Mouse (Mus musculus) liver, embryonic 14.5 days (tissue): Measurements from ENCODE around the gene Tmem223. TPM values are rescaled to one million over a fixed set of nuclear protein-coding genes. Genes with fewer than 3 reads are reported as not detected.
A peak's percentile ranks its signal among the peaks of the same experiment; 100 is the strongest.

Experiments used
- ATAC-seq: fragments of 200-750 bp; cut with Nextera tagmentation; 2 replicates; pipeline ENCODE4 v1.8.0; 2017; ENCODE audit warnings: moderate number of reproducible peaks, mild to moderate bottlenecking, moderate library complexity; ENCODE audit not compliant: insufficient read depth
- DNase-seq, 3 experiments: peaks; one replicate each; pipeline ENCODE4 v3.0.0-alpha.2; 2012 to 2013; ENCODE audit warnings: low read depth in 3 of 3, low spot score in 3 of 3
- H3K27ac ChIP-seq: fragments of 300-500 bp; sonication (generic); 2 replicates; pipeline ENCODE4 v1.5.1; 2014; ENCODE audit warnings: moderate library complexity, mild to moderate bottlenecking, control low read depth, inconsistent platforms
- H3K27me3 ChIP-seq: fragments of 300-500 bp; sonication (generic); 2 replicates; pipeline ENCODE4 v1.6.1; 2014; ENCODE audit warnings: mild to moderate bottlenecking, low read length, moderate library complexity; ENCODE audit not compliant: control insufficient read depth, insufficient read depth
- H3K36me3 ChIP-seq: fragments of 300-500 bp; sonication (generic); replicated peaks from 2 replicates; pipeline ENCODE4 v1.6.1; 2014; ENCODE audit warnings: low read depth; ENCODE audit not compliant: control insufficient read depth, insufficient read depth
- H3K4me1 ChIP-seq, 2 experiments: fragments of 200-500 bp in 1 of 2; fragments of 300-500 bp in 1 of 2; sonication (generic) in 1 of 2; replicated peaks; 2 replicates each; pipeline ENCODE4 v1.6.1; 2012 to 2014; ENCODE audit warnings: antibody characterized with exemption in 1 of 2, inconsistent platforms in 1 of 2, low read length in 1 of 2; ENCODE audit not compliant: control insufficient read depth in 2 of 2, insufficient read depth in 2 of 2
- H3K4me2 ChIP-seq: fragments of 300-500 bp; sonication (generic); 2 replicates; pipeline ENCODE4 v1.6.1; 2014; ENCODE audit warnings: low read depth, mild to moderate bottlenecking, control low read depth, moderate library complexity
- H3K4me3 ChIP-seq, 2 experiments: fragments of 200-500 bp in 1 of 2; fragments of 300-500 bp in 1 of 2; sonication (generic) in 1 of 2; 2 replicates each; pipeline ENCODE4 v1.5.1; 2012 to 2014; ENCODE audit warnings: low read depth in 2 of 2, low read length in 2 of 2, mild to moderate bottlenecking in 2 of 2, control low read depth in 1 of 2, inconsistent platforms in 1 of 2, moderate library complexity in 1 of 2; ENCODE audit not compliant: insufficient read depth in 1 of 2
- H3K9ac ChIP-seq: fragments of 300-500 bp; sonication (generic); replicated peaks from 2 replicates; pipeline ENCODE4 v1.6.1; 2014; ENCODE audit warnings: mild to moderate bottlenecking, control low read depth, moderate library complexity
- H3K9me3 ChIP-seq: fragments of 300-500 bp; sonication (generic); 2 replicates; pipeline ENCODE4 v1.6.1; 2016; ENCODE audit warnings: low read length, mixed read lengths; ENCODE audit not compliant: control insufficient read depth
- CTCF ChIP-seq: IDR thresholded peaks from 2 replicates; pipeline ENCODE4 v1.5.1; 2016; ENCODE audit warnings: antibody characterized with exemption, low read depth, control low read depth
- EP300 ChIP-seq: IDR thresholded peaks from 2 replicates; pipeline ENCODE4 v1.6.1; 2016; ENCODE audit warnings: antibody characterized with exemption, low read depth
- WGBS: fragments of 180-500 bp; shearing (Covaris S2); extraction: QIAGEN DNeasy Blood & Tissue Kit; methylation state at CpG from one replicate; pipeline ENCODE4 v1.1.7; 2014; ENCODE audit not compliant: insufficient replicate concordance; 5-methylcytosine and 5-hydroxymethylcytosine counted together
- polyA plus RNA-seq, 2 experiments: library from polyadenylated mRNA; depleted of rRNA in 1 of 2; stranded (reverse) in 1 of 2; unstranded in 1 of 2; fragments of >200 nt; fragmentation: Nextera tagmentation in 1 of 2; extraction: Ambion mirVana in 1 of 2; gene quantifications; 2 replicates each; pipeline versions ENCODE4 v1.2.1 to v1.2.3; 2012 to 2014

Gene Tmem223
- polyA plus RNA-seq (2012; rRNA removed) (38.9 and 53.7 TPM in 2 replicates), polyA plus RNA-seq (2014; fragmentation: Nextera tagmentation; extraction: Ambion mirVana) (61.8 and 69.6 TPM in 2 replicates)

DNA sequence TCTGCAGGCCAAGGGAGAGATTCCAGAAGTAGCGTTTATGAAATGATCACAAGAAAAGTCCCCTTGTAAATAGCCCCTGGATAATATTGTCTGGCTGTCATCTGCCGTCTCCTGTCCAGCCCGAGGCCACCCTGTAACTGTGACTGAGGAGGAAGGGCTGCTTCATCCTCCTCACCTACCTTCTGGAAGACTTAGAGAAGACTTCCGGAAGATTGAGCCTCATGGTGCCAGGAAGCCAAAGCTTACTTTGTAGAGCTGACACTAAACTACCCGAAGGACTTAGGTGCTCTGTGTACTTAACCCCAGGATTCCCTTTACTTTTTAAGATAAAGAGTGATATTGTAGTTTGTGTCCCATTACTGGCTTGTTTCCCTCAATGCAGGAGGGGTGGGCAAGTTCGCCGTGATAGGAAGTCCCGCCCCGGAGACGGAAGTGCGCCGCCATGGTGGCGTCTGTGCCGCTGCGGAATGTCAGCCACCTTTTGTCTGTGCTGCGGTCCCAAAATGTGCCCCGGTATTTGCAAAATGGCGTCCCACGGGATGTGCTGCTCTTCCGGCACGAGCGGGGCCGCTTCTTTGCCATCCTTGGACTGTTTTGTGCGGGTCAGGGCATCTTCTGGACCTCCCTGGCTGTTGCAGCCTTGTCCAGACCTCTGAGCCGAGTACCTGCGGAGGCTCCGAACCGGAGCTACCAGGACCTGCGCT is at the start of gene Tmem223:
TSS of gene Tmem223 (plus strand) at position 430 of the 704 bp plus-strand sequence.
- ATAC-seq (no peak), DNase-seq (peak in 1 of 3 experiments; percentile 50)
- Histone ChIP-seq H3K9me3 (no peaks in the 10 kb centered on the region; the same call in 1 of the 2 replicates), H3K4me1 (peaks cover 24 to 28% of the 10 kb centered on the region in 2 experiments), H3K27ac (peak within 1 kb of the TSS; percentile 80), H3K36me3 (peaks cover 67% of the 10 kb centered on the region), H3K4me3 (peak within 1 kb of the TSS; percentile 89 to 94), H3K27me3 (no peaks in the 10 kb centered on the region), H3K4me2 (peak within 1 kb of the TSS; percentile 92), H3K9ac (peak within 1 kb of the TSS; percentile 93)
- 17% methylated on average over 29 of the region's 29 CpGs for WGBS
- TF ChIP-seq CTCF (peak; percentile 40), EP300 (no peak)

DNA sequence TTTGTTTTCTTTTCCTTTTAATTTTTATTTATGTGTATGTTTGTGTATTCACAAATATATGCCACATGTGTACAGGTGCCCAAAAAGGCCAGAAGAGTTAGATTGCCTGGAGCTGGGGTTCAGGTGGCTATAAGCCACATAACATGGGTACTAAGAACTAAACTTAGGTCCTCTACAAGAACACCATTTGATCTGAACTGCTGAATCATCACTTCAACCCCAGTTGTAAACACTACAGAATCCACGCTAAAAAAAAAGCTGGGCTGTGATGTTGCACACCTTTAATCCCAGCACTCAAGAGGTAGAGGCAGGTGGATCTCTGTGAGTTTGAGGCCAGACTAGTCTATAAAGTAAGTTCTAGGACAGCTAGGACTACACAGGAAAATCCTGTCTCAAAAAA is 49.4 kb upstream of the Tmem223 start:
- H3K9ac ChIP-seq = peak overlapping the region; percentile 81
- DNase-seq = no peak
- H3K36me3 ChIP-seq = peaks cover 26% of the 10 kb centered on the region
- H3K4me2 ChIP-seq = peak overlapping the region; percentile 97
- peak overlapping the region; percentile 79 to 97; a peak in 3 of 4 replicates for H3K4me3 ChIP-seq
- 35% methylated on average over 1 of the region's 1 CpGs for WGBS
- H3K4me1 ChIP-seq = peaks cover 29 to 37% of the 10 kb centered on the region in 2 experiments
- peak overlapping the region; percentile 94 for H3K27ac ChIP-seq
- TF ChIP-seq EP300 (no peak), CTCF (no peak)
- no peaks in the 10 kb centered on the region for H3K9me3 ChIP-seq
- H3K27me3 ChIP-seq = no peaks in the 10 kb centered on the region
- no peak for ATAC-seq

DNA sequence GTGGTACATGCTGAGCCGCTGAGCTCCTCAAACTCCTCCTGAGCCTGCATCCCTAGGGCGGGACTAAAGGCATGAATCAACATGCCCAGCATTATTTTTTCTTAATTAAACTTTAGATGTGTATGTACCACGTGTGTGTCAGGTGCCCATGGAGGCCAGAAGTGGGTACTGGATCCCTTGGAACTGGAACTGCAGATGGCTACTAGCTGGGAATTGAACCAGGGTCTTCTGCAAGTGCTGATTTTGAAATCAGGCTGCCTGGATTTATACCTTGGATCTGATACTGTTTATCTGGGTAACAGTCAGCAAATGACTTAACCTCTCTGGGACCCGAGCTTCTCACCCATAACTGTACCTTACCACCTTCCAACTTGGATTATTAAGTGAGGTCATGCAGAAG is 48.8 kb upstream of the Tmem223 start:
- Histone ChIP-seq H3K27ac (peak overlapping the region; percentile 94), H3K9ac (peak overlapping the region; percentile 81), H3K4me3 (peak overlapping the region; percentile 79 to 97), H3K4me2 (peak overlapping the region; percentile 97), H3K27me3 (no peaks in the 10 kb centered on the region), H3K9me3 (no peaks in the 10 kb centered on the region), H3K36me3 (peaks cover 33% of the 10 kb centered on the region), H3K4me1 (peaks cover 24 to 32% of the 10 kb centered on the region in 2 experiments)
- WGBS = 37% methylated on average over 4 of the region's 4 CpGs
- DNase-seq (no peak), ATAC-seq (no peak)
- TF ChIP-seq CTCF = no peak
- TF ChIP-seq EP300 = no peak

DNA sequence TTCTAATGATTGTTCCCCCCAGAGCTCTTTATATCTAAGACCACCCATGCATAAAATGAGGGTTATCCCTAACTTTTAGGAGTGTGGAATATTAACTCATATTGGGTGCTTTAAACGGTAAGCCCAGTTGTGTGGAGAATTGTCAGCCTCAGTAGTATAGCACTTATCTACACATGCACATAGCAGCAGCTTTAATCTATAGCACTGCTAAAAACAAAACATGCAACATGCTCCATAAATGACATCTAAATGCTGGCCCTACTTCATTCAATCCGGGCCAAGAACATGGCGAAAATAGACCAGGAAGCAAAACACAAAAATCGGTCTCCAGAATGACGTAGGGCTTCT is 48.3 kb upstream of the Tmem223 start:
- TF ChIP-seq CTCF (no peak), EP300 (no peak)
- peak; percentile 7; the same call in 1 of the 2 replicates for ATAC-seq
- peak overlapping the region; percentile 79 to 97 for H3K4me3 ChIP-seq
- H3K9ac ChIP-seq = peak overlapping the region; percentile 81
- H3K27me3 ChIP-seq = no peaks in the 10 kb centered on the region
- peaks cover 20 to 27% of the 10 kb centered on the region in 2 experiments for H3K4me1 ChIP-seq
- DNase-seq = no peak
- H3K36me3 ChIP-seq = peaks cover 34% of the 10 kb centered on the region
- peak overlapping the region; percentile 97 for H3K4me2 ChIP-seq
- H3K9me3 ChIP-seq = no peaks in the 10 kb centered on the region
- under 1% methylated on average over 5 of the region's 5 CpGs for WGBS
- H3K27ac ChIP-seq = peak overlapping the region; percentile 94

DNA sequence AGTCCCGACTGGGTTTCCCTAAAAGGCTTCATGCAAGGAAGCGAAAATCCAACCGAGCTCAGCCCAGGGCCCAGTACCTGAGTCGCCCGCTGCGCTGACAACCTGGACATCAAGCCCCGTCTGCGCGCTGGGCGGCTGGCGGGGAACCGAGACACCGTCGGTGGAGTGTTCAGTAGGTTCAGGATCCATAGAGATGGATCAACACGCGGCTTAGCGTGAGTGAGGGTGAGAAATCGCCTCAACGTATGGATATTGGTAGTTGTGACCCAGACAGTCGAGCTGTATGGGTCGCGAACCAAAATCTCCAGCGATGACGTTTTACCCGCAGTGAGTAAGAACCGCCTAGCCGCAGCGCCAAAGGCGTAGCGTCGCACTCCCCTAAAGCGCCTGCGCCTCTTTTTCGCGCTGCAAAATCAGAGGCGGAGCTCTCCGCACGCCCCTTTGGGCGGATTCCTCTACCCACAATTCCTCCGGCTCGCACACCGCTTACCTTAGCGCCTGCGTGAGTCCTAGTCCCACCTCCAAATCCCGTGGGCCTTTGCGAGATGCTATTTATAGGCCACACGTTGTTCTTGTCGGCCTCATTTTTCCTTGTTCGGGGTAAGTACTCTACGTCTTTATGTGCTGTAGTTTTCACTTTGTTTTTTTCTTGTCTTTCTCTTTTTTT is 47.8 kb upstream of the Tmem223 start, which contains the start of gene Slc3a2:
TSS of gene Slc3a2 (minus strand) at position 463 of the 667 bp plus-strand sequence.
- TF ChIP-seq EP300 (peak; percentile 58), CTCF (no peak; the same call in 1 of the 2 replicates)
- H3K27ac ChIP-seq = peak within 1 kb of the TSS; percentile 96
- H3K27me3 ChIP-seq = no peaks in the 10 kb centered on the region
- peak within 1 kb of the TSS; percentile 97 for H3K4me2 ChIP-seq
- under 1% methylated on average over 50 of the region's 50 CpGs for WGBS
- H3K4me3 ChIP-seq = peak within 1 kb of the TSS; percentile 97 to 98
- no peaks in the 10 kb centered on the region for H3K9me3 ChIP-seq
- peaks cover 19 to 26% of the 10 kb centered on the region in 2 experiments for H3K4me1 ChIP-seq
- DNase-seq = peak; percentile 98
- H3K9ac ChIP-seq = peak within 1 kb of the TSS; percentile 100
- peaks cover 34% of the 10 kb centered on the region for H3K36me3 ChIP-seq
- ATAC-seq = peak; percentile 91
